Mouse (Mus musculus) thymus, adult 2 months (tissue): ENCODE results near the gene Slc1a5.

Experiments used
- CTCF ChIP-seq: fragments of 200-500 bp; IDR thresholded peaks from 2 replicates; pipeline ENCODE4 v1.5.1; 2012; ENCODE audit warnings: mild to moderate bottlenecking, control low read depth, low read length, moderate library complexity, borderline replicate concordance; ENCODE audit not compliant: control insufficient read depth, poor library complexity, insufficient read depth; ENCODE audit errors: extremely low read depth
- POLR2A ChIP-seq: fragments of 200-500 bp; IDR thresholded peaks from 2 replicates; pipeline ENCODE4 v1.6.1; 2012; ENCODE audit warnings: mild to moderate bottlenecking, low read length, control low read depth, moderate library complexity; ENCODE audit not compliant: control insufficient read depth, poor library complexity, insufficient read depth; ENCODE audit errors: extremely low read depth

- 0 out of 2 replicates have a peak, but pooled peaks have one; percentile 10 for TF ChIP-seq CTCF
- TF ChIP-seq POLR2A: peak; percentile 79
Measured at GRCm38 (mm10) chr7:16842645-16843063, 61.5 kb downstream of the Slc1a5 start, which contains the start of gene Prkd2.
